Mouse (Mus musculus): ENCODE measurements around the gene Shld1. TPM values are rescaled to one million over a fixed set of nuclear protein-coding genes. Genes with fewer than 3 reads are reported as not detected.

Shld1 gene
- polyA plus RNA-seq, 1 experiment from 2014 or later = 18.8 TPM

DNA sequence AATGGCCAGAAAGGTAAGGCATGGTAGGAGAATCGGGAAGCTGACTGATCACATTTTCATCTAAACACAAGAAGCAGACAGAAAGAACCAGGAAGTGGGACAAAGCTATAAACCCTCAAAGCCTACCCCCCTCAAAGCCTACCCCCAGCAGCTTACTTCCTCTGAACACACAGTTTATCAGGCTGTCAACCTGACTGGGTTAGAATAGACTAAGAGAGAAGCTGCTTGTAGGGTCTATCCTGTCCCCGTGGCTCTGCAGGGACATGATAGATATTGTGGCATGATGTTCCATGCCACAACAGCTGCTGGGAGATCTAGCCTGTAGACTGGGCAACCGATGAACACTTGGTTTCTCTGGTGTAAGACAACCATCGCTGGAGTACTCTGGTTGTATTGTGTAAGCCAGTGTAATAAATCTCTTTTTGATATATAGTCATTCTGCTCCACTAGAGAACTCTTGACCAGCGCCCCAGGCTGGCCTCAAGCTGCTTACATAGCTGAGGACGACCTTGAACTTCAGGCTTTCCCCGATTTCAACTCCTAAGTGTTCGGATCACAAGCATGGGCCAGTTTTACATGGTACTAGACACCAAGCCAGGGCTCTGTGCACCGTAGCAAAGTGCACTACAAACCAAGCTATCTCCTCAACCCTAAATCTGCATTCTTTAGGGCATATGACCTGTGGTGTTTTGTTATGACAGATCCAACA, 28.2 kb upstream of the Shld1 start:
- Histone ChIP-seq H3K36me3 (no peaks in the 10 kb centered on the region), H3K27ac (replicated peaks) (no peak overlapping the region), H3K4me1 (replicated peaks) (no peaks in the 10 kb centered on the region), H3K4me3 (no peak overlapping the region), H3K9me3 (no peaks in the 10 kb centered on the region), H3K9ac (no peak overlapping the region), H3K27me3 (no peaks in the 10 kb centered on the region), H3K4me2 (no peak overlapping the region)
- 86% methylated on average over 9 of the region's 9 CpGs for WGBS
- no peak for ATAC-seq (ENCODE audit: low FRiP score, low read depth)

DNA sequence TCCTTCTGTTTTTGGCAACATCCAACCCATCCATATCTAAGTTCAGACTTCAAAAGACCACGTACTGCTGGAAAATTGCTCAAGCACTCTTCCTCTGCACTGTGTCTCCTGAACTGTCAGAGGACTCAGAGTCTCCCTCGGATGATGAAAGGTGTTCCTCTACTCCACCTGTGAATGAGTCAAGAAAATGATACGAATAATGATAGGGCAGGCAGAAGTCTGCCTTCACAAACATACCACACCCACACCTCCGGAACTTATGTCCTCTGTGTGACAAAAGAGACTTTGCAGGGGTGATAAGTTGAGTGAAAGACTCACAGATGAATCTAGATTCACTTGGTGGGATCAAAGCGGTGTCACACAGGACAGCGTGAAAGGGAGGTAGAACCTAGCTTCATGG, 17.6 kb upstream of the Shld1 start:
- Histone ChIP-seq H3K9ac (no peak overlapping the region), H3K4me3 (no peak overlapping the region), H3K27me3 (no peaks in the 10 kb centered on the region), H3K27ac (replicated peaks) (no peak overlapping the region), H3K4me2 (no peak overlapping the region), H3K4me1 (replicated peaks) (no peaks in the 10 kb centered on the region), H3K9me3 (no peaks in the 10 kb centered on the region), H3K36me3 (no peaks in the 10 kb centered on the region)
- WGBS = 88% methylated on average over 6 of the region's 6 CpGs
- no peak for ATAC-seq (ENCODE audit: low FRiP score, low read depth)

DNA sequence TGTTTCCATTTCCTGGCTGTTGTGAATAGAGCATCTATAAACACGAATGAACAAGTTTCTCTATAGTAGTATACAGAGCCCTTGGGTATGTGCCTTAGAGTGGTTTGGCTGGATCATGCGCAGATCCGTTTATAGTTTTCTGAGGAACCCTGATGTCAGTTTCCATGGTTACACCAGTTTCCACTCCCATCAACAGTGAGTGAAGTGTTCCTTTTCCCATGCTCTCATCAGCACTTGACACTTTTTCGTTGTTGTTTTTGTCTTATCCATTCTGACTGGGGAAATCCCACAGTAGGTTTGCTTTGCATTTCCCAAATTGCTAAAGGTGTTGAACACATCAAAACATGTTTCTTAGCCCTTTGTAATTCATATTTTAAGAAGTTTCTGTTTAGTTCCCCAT, 16.4 kb upstream of the Shld1 start:
- Histone ChIP-seq H3K4me1 (replicated peaks) (no peaks in the 10 kb centered on the region), H3K4me2 (no peak overlapping the region), H3K9me3 (no peaks in the 10 kb centered on the region), H3K27ac (replicated peaks) (no peak overlapping the region), H3K36me3 (no peaks in the 10 kb centered on the region), H3K27me3 (no peaks in the 10 kb centered on the region), H3K4me3 (no peak overlapping the region), H3K9ac (no peak overlapping the region)
- 76% methylated on average over 4 of the region's 4 CpGs for WGBS
- ATAC-seq (ENCODE audit: low FRiP score, low read depth) = no peak

DNA sequence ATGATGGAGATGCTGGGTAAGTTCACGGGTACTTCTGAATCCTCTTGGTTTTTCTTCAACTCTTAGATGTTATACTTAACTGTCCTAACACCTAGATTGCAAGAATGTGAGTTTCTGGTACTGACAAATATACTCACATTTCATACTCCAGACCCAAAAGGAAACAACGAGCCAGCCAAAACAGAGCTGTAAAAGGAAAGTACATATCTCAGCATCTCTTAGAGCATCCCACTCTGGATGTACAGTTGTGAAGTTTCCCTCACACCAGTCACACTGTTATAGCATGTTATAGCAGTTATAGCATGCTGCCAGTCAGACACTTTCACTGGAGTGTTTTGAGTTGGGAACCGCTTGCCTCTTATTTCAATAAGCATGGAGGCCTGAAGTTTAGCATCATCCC, 14.6 kb upstream of the Shld1 start:
- ATAC-seq (ENCODE audit: low FRiP score, low read depth) = no peak
- Histone ChIP-seq H3K9ac (no peak overlapping the region), H3K4me2 (no peak overlapping the region), H3K4me1 (replicated peaks) (no peaks in the 10 kb centered on the region), H3K27ac (replicated peaks) (no peak overlapping the region), H3K4me3 (no peak overlapping the region), H3K27me3 (no peaks in the 10 kb centered on the region), H3K9me3 (no peaks in the 10 kb centered on the region), H3K36me3 (no peaks in the 10 kb centered on the region)
- WGBS = 95% methylated on average over 3 of the region's 3 CpGs

DNA sequence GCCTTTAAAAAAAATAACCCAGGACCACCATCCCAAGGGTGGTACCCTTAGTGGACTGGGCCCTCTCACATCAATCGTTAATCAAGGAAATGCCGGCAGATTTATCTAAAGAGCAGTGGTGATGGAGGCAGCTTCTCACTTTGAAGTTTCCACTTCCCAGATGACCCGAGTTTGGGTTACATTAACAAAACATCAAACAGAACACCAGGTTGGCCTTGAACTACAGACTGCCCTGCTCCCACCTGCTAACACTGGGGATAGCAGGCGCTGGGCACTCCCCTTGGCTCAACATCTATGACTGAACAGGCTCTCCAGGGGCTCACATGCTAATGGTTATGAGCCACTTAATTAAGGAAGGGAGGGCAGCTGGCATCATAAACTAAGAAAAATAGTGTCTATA, 10.6 kb upstream of the Shld1 start:
- Histone ChIP-seq H3K27ac (replicated peaks) (no peak overlapping the region), H3K27me3 (no peaks in the 10 kb centered on the region), H3K4me1 (replicated peaks) (no peaks in the 10 kb centered on the region), H3K4me2 (no peak overlapping the region), H3K36me3 (no peaks in the 10 kb centered on the region), H3K4me3 (no peak overlapping the region), H3K9ac (no peak overlapping the region), H3K9me3 (no peaks in the 10 kb centered on the region)
- WGBS = 82% methylated on average over 4 of the region's 4 CpGs
- no peak for ATAC-seq (ENCODE audit: low FRiP score, low read depth)

DNA sequence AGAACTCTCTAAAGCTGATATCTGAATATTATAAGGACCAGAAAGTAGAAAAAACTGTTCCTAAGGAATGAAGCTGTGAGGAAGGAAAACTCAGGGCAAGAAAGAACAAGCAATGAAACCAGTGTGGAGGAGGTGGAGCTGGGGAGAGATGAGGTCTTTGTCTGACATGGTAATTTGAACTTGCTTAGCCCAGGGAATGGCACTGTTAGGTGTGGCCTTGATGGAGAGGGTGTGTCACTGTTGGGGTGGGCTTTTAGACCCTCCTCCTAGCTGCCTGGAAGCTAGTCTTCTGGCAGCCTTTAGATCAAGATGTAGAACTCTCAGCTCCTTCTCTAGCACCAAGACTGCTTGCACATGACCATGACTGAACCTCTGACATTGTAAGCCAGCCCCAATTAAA, 1.7 kb upstream of the Shld1 start:
- Histone ChIP-seq H3K9me3 (no peaks in the 10 kb centered on the region), H3K4me1 (replicated peaks) (peaks cover 17% of the 10 kb centered on the region; the same call in 1 of the 2 replicates), H3K4me2 (no peak overlapping the region), H3K27ac (replicated peaks) (no peak overlapping the region), H3K9ac (no peak overlapping the region), H3K36me3 (no peaks in the 10 kb centered on the region), H3K4me3 (no peak overlapping the region), H3K27me3 (no peaks in the 10 kb centered on the region)
- no peak for ATAC-seq (ENCODE audit: low FRiP score, low read depth)

DNA sequence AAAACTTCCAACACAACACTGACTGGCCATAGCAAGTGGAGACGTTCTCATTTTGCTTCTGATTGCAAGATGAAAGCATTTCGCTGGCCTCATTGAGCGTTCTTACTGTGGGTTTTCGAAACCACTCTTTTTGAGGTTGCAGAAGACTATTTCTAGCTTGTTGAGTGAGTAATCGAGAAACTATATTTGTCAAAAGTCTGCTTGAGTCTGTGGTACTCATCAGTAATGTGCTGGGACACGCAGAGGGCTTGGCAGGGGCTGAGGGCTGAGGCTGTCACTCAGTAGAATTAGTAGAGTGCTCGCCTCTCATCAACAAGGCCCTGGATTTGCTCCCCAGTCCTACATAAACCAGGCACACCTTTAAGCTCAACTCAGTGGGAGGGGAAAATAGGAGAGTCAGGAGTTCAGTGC, 1.9 kb downstream of the Shld1 start:
- 94% methylated on average over 7 of the region's 7 CpGs for WGBS
- no peak overlapping the region for H3K9ac ChIP-seq

DNA sequence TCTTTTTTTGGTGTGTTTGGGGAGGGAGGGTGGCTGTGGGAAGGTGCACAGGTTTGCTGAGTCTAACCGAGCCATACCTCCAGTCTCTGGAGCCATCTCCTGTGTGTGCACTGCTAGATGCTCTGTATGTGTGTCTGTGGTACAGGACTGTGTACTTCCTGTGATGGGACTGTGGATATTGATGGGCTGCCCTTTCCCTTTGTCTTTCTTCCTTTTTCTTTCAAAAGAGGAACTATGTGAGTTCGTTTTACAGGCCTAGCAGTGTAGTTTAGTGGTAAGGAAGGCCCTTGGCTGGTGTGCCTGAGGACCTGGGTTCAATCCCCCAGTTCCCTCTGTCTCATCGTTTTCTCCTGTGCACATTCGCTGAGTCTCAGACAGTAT, 2.4 kb downstream of the Shld1 start:
- no peak for ATAC-seq (ENCODE audit: low FRiP score, low read depth)
- WGBS = 71% methylated on average over 4 of the region's 4 CpGs
- no peaks in the 10 kb centered on the region for H3K27me3 ChIP-seq
- no peak overlapping the region for H3K9ac ChIP-seq
- no peak overlapping the region for H3K27ac ChIP-seq (replicated peaks)
- peaks cover 17% of the 10 kb centered on the region; the same call in 1 of the 2 replicates for H3K4me1 ChIP-seq (replicated peaks)
- no peak overlapping the region for H3K4me2 ChIP-seq
- no peaks in the 10 kb centered on the region for H3K9me3 ChIP-seq
- no peak overlapping the region for H3K4me3 ChIP-seq
- 0 out of 2 replicates have a peak, but pooled peaks cover 4% of the 10 kb centered on the region for H3K36me3 ChIP-seq

More for the DNA sequence above, 1.9 kb downstream of the Shld1 start:
- Histone ChIP-seq H3K27me3 (no peaks in the 10 kb centered on the region), H3K9me3 (no peaks in the 10 kb centered on the region), H3K4me1 (replicated peaks) (peaks cover 17% of the 10 kb centered on the region; the same call in 1 of the 2 replicates), H3K4me2 (no peak overlapping the region), H3K4me3 (no peak overlapping the region), H3K27ac (replicated peaks) (no peak overlapping the region), H3K36me3 (0 out of 2 replicates have a peak, but pooled peaks cover 4% of the 10 kb centered on the region)
- ATAC-seq (ENCODE audit: low FRiP score, low read depth) = no peak

DNA sequence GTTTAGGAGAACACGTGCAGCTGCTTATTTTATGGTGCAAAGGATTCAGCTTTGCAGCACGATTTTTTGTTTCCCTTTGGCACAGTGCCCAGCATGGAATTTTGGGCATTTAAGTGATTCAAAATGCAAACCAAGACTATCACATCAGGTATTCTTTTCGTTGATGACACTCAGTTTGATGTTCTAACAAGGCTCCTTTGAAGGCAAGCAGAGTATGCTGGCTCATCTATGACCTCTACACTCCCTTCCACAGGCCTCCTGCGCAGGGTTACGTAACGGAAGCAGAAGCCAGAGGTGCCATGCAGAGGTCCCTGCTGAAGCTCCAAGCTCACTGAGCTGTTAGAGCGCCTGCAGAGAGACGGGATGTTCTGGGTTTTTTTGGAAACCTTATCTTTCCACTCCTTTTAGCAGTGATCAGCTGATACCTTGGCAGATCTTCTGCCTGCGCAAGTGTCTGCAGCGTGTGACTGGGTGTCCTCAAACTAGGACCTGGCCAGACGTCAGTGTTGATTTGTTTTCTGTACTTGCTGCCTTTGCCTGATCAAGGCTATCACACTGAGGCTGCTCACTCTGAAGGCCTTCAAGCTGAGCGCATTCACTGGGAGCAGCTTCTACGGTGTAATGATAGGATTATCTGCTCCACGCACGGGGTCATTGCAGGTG, 3.0 kb downstream of the Shld1 start:
- no peaks in the 10 kb centered on the region for H3K9me3 ChIP-seq
- no peak overlapping the region for H3K9ac ChIP-seq
- ATAC-seq (ENCODE audit: low FRiP score, low read depth) = no peak
- H3K36me3 ChIP-seq = 0 out of 2 replicates have a peak, but pooled peaks cover 4% of the 10 kb centered on the region
- no peak overlapping the region for H3K27ac ChIP-seq (replicated peaks)
- H3K4me1 ChIP-seq (replicated peaks) = peaks cover 17% of the 10 kb centered on the region; the same call in 1 of the 2 replicates
- 80% methylated on average over 15 of the region's 15 CpGs for WGBS
- H3K4me3 ChIP-seq = no peak overlapping the region
- H3K4me2 ChIP-seq = no peak overlapping the region
- no peaks in the 10 kb centered on the region for H3K27me3 ChIP-seq

DNA sequence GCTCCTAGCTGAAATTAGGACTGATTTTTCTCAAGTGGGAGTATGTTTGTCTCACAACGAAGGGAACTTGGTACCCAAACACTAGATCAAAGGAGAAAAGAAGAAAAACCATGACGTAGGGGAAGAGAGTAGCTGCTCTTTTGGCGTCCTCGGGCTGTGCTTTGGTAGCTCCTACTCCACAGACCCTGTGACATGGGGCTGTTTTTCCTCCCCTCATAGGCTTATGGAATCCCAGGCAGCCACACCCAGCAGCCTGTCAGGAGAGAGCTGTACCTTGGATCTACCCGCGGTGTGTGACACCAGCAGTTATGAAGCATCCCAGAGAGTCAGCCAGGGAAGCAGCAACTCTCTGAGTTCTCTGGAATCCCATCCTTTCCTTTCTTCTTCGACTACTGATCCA, 5.0 kb downstream of the Shld1 start:
- Histone ChIP-seq H3K4me3 (no peak overlapping the region), H3K4me1 (replicated peaks) (peaks cover 11% of the 10 kb centered on the region; the same call in 1 of the 2 replicates), H3K9me3 (no peaks in the 10 kb centered on the region), H3K4me2 (no peak overlapping the region), H3K36me3 (0 out of 2 replicates have a peak, but pooled peaks cover 12% of the 10 kb centered on the region), H3K9ac (no peak overlapping the region), H3K27ac (replicated peaks) (no peak overlapping the region), H3K27me3 (no peaks in the 10 kb centered on the region)
- 78% methylated on average over 7 of the region's 7 CpGs for WGBS
- no peak for ATAC-seq (ENCODE audit: low FRiP score, low read depth)

DNA sequence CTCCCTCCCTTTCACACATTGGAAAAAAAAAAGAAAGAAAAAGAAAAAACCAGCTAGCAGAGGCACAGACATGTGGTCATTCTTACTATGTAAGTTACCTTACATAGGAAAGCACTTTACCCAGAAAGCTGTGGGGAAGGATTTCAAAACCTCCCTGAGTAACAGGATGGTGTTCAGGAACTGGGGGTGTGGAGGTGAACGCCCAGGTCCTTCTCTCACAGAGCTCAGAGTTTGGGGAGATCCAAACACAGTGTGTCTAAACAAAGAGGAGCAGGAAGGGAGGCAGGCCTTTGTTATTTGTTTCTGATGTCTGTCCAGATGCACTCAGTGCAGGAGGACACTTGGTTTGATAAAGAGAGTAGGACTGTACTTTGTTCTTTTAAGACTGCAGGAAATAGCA, 5.6 kb downstream of the Shld1 start:
- H3K4me1 ChIP-seq (replicated peaks) = peaks cover 9% of the 10 kb centered on the region; the same call in 1 of the 2 replicates
- no peak overlapping the region for H3K27ac ChIP-seq (replicated peaks)
- 0 out of 2 replicates have a peak, but pooled peaks cover 12% of the 10 kb centered on the region for H3K36me3 ChIP-seq
- H3K9me3 ChIP-seq = no peaks in the 10 kb centered on the region
- no peak overlapping the region for H3K4me2 ChIP-seq
- WGBS = 33% methylated on average over 1 of the region's 1 CpGs
- H3K4me3 ChIP-seq = no peak overlapping the region
- H3K27me3 ChIP-seq = no peaks in the 10 kb centered on the region
- H3K9ac ChIP-seq = no peak overlapping the region
- no peak for ATAC-seq (ENCODE audit: low FRiP score, low read depth)

DNA sequence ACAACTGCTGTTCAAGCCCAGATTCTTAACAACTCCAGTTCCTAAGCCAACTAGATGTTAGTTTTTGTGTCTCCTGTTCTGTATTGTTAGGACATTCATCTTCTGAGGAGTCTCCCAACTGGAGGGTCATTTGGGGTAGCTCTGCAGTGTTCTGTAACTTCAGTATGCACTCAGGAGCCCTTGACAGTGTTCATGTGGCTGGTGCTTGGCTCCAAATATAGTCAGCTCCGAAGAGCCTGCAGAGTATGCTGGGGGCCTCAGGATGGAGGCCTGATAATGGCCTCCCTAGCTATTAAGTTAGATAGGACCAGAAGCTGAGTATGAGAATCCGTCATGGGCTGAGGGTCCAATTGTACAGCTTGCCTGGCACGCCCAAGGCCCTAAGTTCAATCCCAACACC, 7.2 kb downstream of the Shld1 start:
- Histone ChIP-seq H3K4me3 (no peak overlapping the region), H3K4me2 (no peak overlapping the region), H3K4me1 (replicated peaks) (0 out of 2 replicates have a peak, but pooled peaks cover 3% of the 10 kb centered on the region), H3K9ac (no peak overlapping the region), H3K27ac (replicated peaks) (no peak overlapping the region), H3K9me3 (no peaks in the 10 kb centered on the region), H3K27me3 (no peaks in the 10 kb centered on the region), H3K36me3 (0 out of 2 replicates have a peak, but pooled peaks cover 12% of the 10 kb centered on the region)
- WGBS = 90% methylated on average over 3 of the region's 3 CpGs
- no peak for ATAC-seq (ENCODE audit: low FRiP score, low read depth)

Measured in hindbrain, embryonic 15.5 days (tissue).